Mouse (Mus musculus) left cerebral cortex, adult 9 months (tissue): ENCODE measurements around the gene Cops9.

Experiments
- DNase-seq, 2 experiments: peaks; one replicate each; pipeline ENCODE4 v3.0.0; 2022; ENCODE audit warnings: low spot score in 2 of 2

Cops9 gene

GRCm38 (mm10) chr1:92605482-92605881 lies 36.3 kb downstream of the Cops9 start, which contains the start of gene Olfr1410:
Gene Olfr1410, plus strand, starts transcription at chr1:92605782.
- no peak for DNase-seq

GRCm38 (mm10) chr1:92596019-92596418 lies 45.8 kb downstream of the Cops9 start:
- no peak for DNase-seq

DNA sequence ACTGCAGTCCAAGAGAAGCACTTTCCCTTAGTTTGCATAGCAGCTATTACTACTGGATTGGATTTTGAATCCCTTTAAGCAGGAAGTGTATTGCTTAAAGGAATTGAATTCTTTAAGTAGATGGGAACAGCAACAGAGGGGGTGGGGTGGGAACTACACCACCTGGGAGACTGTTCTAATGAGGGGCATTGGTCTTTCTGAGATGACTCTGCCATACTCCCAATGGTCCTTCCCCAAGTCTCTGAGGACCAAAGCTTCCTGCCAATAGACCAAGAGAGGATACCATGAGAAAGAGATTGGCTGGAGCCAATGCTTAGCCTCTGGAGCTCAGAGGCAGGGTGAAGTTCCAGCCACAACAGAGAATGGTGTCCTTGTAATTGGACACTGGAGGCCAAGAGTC lies 47.7 kb downstream of the Cops9 start, which contains the start of gene Olfr1411:
Gene Olfr1411, plus strand, starts transcription at position 301 of the 400 bp plus-strand sequence.
- DNase-seq: no peak
